Mouse (Mus musculus) adrenal gland, adult 8-10 months (tissue): ENCODE measurements around the gene Tmem183a. TPM values are rescaled to one million over a fixed set of nuclear protein-coding genes. Genes with fewer than 3 reads are reported as not detected.

Experiments used
- DNase-seq: peaks from one replicate; pipeline ENCODE4 v3.0.0; 2022
- total RNA-seq, 4 experiments: library from RNA; stranded (reverse); gene quantifications; 2 replicates each; pipeline ENCODE4 v1.2.4; 2022

The Tmem183a gene
- 10 to 100 TPM; 39.2 to 61.6 (median 49.4) TPM for total RNA-seq

DNA sequence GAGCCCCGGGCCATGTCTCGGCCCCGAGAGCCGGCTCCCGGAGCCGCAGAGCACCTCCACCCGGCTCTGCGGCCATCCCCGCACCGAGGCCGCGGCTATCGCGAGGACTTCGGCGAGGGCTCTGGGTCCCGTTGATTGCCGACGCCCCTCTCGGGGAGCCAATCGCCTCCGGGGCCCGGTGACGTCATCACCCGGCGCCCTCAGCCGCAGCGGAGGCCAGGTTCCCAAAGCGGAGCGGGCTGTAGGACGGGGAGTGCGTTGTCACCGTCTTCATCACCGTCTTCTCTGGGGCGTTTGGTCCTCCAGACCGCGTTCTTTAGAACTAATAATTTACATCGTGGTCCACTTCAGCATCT is at the start of gene Tmem183a:
Gene Tmem183a (minus strand): TSS at position 123 of the 356 bp plus-strand sequence.
- DNase-seq = peak; percentile 94

DNA sequence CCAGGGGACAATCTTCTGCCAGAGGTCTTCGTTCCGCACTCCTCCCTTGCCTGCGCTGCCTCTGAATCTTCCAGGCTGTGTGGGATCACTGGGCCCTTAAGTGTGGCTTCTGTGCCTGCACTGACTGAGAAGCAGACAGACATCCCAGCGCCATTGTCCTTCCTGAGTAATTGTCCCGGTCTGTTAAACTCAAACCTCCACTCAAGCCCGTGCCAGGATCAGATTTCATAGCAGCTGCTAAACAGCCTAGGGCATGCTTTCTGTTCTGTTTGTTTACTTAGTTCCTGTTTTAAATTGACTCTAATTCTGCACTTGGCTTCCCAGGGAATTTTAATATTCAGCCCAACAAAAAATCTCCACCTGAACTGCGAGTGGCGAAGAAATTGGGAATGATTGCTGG is 46.3 kb upstream of the Tmem183a start:
- no peak for DNase-seq

GRCm38 (mm10) chr1:134406414-134406771 is 44.6 kb upstream of the Tmem183a start:
- DNase-seq = no peak

DNA sequence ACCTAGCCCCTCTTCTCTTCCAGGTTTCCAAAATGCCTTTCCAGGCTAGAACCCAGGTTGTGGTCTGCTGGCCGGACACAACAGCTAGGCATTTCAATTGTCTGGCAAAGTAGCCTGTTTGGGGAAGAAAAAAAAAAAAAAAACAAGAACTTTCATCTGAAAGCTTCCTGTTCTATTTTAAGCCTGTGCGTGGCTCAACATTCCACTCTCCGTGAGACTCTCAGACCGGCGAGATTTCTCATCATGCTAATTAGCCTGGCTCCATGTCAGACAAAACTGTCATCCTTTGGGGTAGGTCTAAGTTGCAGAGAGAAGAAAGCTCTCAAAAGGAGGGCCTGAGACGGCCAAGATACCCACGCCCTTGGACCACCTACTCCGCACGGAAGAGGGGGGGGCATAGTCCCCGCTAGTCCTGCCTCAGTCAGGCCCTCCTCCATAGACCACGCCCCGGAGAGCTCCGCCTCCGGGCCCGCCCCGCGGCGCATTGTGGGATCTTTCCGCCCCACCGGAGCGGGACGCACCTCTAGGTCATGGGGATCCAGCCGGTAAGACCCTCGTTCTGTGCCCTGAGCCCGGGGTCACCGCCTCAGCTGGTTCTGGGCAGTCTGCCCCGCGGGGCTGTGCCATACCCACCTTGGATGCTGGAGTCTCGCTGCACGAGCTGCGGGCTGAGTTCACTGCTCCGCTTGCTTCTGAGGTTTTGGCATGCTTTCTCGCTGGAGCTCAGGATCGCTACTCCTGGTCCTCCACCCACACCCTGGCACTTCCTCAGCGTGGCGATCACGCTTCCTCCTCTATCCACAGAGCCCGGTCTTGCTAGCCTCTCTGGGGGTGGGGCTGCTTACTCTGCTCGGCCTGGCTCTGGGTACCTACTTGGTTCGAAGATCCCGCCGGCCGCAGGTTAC is 44.0 kb upstream of the Tmem183a start, which contains the start of gene Cyb5r1:
Gene Cyb5r1 (plus strand): TSS at position 51 of the 905 bp plus-strand sequence.
- peak; percentile 65 for DNase-seq

DNA sequence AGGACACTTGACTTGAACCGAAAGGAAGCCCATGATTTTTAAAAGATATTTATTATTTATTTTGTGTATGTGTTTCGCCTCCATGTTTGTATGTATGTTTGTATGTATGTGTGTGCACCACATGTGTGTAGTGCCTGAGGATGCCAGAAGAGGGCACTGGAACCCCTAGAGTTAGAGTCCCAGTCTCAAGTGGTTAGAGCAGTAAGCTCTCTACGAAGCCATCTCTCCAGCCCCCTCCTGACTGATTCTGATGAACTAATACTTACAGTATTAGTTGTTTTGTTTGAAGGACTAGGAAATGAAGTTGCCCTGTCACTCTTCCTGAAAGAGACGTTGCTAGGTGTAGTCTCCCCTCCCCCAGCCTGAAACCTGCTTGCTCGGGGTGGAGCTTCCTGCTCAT is 38.0 kb upstream of the Tmem183a start:
- DNase-seq = no peak

DNA sequence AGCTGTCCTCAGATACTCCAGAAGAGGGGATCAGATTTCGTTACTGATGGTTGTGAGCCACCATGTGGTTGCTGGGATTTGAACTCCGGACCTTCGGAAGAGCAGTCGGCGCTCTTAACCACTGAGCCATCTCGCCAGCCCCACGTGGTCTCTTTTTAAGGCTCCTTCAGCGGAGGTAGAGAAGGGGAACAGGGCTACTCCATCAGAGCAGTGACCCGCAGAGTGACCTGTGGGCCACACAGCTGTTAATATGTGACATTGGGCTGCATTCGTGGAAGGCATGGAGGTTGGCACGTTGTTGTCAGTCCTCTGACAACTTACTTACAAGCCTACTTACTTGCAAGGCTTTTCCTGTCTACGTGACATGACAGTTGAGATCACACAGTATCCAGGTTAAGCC is 36.4 kb upstream of the Tmem183a start:
- DNase-seq = no peak

DNA sequence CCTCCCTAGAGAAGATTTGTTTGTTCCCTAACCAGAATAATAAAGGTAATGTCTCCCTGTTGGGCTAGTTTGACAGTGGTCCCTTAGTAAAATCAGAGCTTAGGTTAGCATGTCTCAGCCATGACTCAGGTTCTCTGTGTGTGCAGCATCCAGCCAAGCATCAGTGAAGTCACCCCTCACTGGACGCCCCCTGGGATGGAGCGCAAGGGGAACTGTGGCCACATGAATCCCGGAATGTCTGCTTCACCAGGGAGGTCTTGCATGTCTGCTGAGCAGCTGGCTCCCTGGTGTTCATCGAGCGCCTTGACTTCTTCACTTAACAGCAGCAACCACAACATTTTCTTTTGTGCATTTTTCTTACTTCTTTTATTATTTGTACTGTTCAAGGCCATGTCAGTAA is 32.0 kb upstream of the Tmem183a start:
- DNase-seq = no peak

- no peak for DNase-seq
These were observed 23.9 kb upstream of the Tmem183a start, which contains the start of gene 4933406M09Rik for GRCm38 (mm10) chr1:134385666-134386065. 4933406M09Rik (plus strand) TSS chr1:134385940.

- DNase-seq = no peak
These were observed 23.4 kb upstream of the Tmem183a start for GRCm38 (mm10) chr1:134385176-134385575.

DNA sequence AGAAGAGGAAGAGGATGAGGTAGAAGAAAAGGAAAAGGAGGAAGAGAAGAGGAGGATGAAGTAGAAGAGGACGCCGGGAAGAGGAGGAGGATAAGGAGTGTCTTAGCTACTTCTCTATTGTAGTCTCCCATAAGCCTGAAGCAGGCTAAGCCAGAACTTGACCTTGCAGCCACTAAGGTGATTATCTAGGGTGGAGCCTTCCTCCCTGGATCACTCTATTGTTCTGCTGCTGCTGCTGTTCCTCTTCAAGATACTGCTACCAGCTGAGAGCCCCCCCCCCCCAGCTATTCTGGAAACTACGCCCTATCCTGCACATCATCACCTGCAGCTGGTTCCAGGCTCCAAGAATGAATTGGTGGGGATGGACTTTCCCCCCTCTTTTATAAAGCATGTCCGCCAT is 22.8 kb upstream of the Tmem183a start:
- DNase-seq = no peak

- no peak for DNase-seq
These were observed 20.2 kb upstream of the Tmem183a start for GRCm38 (mm10) chr1:134381795-134382625.

DNA sequence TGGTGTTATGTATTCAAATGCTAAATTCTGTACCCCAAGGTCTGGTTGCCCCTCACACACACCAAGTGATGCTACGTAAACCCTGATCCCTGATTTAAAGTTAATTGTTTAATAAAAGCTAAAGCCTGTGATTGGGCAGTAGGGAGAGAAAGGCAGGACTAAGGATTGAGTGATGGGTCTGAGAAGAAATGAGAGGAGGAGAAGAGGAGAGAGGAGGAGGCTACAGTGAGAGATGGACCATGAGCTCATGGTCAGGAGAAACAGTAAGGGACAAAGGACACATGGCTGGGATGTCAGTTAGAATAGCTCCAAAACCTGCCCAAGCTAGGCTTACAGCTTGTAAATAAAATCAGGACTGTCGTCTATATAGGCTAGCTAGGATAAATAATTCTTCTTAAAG is 19.3 kb upstream of the Tmem183a start:
- DNase-seq = no peak

DNA sequence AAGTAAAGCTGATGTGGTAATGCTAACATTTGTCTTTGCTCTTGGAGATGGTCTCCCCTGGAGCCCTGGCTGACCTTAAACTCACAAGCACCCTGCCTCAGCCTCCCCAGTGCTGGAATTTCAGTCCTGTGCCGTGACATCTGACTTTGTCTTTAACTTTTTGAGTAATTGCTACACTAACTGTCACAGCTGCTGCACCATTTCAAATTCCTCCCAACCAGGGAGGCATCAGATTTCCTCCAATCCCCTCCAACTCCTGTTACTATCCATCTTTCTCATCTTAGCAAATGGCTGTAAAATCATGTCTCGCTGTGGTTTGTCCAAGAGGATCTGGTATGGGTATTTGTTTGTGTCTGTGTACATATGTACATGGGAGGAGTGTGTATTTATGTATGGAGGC is 12.3 kb upstream of the Tmem183a start:
- DNase-seq = no peak

GRCm38 (mm10) chr1:134368777-134369337 is 7.1 kb upstream of the Tmem183a start:
- DNase-seq = peak; percentile 24

DNA sequence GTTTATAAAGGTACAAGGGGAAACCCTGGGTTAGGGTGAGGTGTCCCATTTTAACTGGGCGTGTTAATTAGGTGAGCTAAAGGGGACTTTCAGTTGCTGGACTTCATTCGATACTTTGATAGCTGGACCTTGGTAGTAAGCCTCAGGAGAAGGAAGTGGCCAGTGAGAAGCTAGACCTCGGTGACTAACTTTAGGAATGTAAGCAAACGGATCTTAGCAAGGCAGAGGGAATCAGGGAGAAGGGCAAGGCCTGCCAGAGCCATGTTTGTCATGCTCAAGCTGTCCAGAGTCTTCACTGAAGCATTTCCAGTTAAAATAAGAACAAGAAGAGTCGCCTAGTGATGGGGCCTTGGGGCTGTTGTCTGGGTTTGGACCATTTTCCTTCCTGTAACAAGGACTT is 3.7 kb upstream of the Tmem183a start:
- no peak for DNase-seq

DNA sequence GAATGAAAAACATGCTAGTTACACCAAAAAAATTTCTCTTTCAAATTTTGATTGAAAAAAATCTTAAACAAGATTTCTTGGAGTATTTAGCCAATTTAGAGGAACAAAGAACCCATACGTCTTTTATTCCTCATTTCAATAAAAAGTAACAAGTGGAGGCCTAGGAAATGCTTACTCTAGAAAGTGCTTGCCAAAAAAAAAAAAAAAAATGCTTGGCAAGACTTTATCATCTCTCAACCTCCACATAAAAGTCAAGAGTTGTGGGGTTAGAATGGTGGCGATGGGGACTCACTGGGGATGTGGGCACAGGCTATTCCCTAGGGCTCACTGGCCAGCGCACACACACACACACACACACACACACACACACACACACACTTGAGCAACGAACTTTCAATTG is 1.4 kb upstream of the Tmem183a start:
- DNase-seq = no peak

DNA sequence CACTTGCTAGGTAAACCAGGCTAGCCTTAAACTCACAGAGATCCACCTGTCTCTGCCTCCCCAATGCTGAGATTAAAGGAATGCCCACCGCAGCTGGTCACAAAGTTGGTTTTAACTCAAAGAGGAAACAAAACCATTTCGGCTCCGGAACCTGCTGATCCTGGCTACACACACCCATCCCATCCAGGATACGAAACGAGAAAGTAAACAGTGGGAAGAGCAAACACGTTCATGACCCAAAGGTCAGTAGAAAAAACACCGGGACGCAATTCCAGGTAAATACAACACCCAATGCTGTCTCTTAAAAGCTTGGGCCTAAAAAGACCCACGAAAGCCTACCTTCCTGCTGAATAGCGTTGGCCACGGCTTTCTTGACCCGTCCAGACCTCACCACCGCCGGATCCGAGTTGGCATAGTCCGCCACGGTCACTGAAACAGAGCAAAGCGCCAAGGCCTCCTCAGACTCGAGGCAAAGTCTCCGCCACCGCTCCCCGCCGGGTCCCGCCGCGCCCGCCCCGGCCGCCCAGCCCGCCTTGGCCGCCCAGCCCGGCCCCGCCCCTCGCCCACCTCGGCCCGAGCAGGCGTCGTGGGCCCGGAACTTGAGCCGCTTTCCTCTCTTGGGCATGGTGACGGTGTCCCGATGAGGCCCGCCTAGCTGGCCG is 453 bp downstream of the Tmem183a start:
- no peak for DNase-seq

GRCm38 (mm10) chr1:134360656-134361055 is 1.1 kb downstream of the Tmem183a start:
- DNase-seq = no peak

GRCm38 (mm10) chr1:134357461-134357860 is 4.3 kb downstream of the Tmem183a start:
- no peak for DNase-seq

DNA sequence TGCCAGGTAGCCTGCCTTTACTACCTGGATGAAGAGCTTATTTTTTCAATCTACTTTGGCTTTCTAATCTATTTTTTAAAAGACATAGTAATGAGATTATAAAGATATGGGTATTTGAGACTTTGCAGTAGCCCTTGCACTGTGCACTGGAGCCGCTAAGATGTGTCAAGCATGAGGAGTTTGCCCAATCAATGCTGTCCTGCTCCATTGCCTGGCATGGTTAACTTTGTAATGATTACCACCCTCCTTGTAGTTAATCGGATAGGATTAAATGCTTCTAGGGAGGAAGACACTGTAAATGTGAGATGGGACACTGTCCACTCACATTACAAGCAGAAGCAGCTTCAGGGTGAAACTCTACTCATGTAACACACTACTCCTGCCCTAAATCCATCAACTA is 8.5 kb downstream of the Tmem183a start:
- DNase-seq = no peak

- DNase-seq = no peak
These were observed 14.0 kb downstream of the Tmem183a start for GRCm38 (mm10) chr1:134347791-134348190.

GRCm38 (mm10) chr1:134345075-134345474 is 16.7 kb downstream of the Tmem183a start:
- no peak for DNase-seq
